Mouse (Mus musculus): ENCODE results near the gene Snx9.
A peak's percentile ranks its signal among the peaks of the same experiment; 100 is the strongest.

DNA sequence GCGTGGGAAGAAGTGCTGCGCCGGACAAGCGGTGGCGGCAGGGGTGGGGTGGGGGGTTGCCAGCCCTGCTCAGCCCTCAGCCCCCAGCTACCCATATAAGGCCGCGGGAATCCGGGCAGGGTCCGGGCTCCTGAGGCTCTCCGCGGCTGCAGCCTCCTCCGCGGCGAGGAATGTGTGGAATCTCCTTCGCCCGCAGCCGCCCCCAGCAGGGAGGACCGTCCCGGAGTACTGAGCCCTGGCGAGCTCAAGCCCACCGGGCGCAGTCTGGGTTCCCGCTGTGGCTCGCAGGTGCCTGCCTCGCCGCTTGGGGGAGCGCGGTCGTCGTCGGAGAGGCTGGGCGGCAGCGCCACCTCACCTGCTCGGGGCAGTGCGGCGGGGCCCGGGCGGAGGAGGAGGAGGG is 99.7 kb downstream of the Snx9 start:
- TF ChIP-seq GATA1 (IDR thresholded peaks at IDR 0.05; ENCODE audit: low read depth, low read length) (no peak), CTCF (IDR thresholded peaks at IDR 0.05 in 2 of 3, conservative IDR thresholded peaks at IDR 0.05 in 1 of 3; ENCODE audit: control insufficient read depth in 1 of 3, insufficient read depth in 1 of 3, low read depth in 2 of 3, low read length in 3 of 3, poor library complexity in 1 of 3, severe bottlenecking in 1 of 3) (peak; percentile 19 to 84 (median 67); a peak in 5 of 6 replicates), ZKSCAN1 (IDR thresholded peaks at IDR 0.05; ENCODE audit: low read depth, low read length) (no peak), CHD1 (IDR thresholded peaks at IDR 0.05; ENCODE audit: low read depth, low read length) (no peak), JUND (IDR thresholded peaks at IDR 0.05; ENCODE audit: low read depth, low read length) (no peak), USF1 (IDR thresholded peaks at IDR 0.05; ENCODE audit: low read depth, low read length) (no peak), SIN3A (IDR thresholded peaks at IDR 0.05; ENCODE audit: low read length) (no peak), CHD2 (IDR thresholded peaks at IDR 0.05; ENCODE audit: low read length) (no peak), ZC3H11A (IDR thresholded peaks at IDR 0.05; ENCODE audit: low read depth, low read length) (no peak; the same call in 1 of the 2 replicates), UBTF (IDR thresholded peaks at IDR 0.05; ENCODE audit: borderline replicate concordance, insufficient read depth, low read depth, low read length) (no peak)
